Mouse (Mus musculus) kidney, adult 2 months (tissue): ENCODE measurements at regions not wholly inside any gene's neighbourhood (a gene's known extent, or its start where the extent isn't known, plus 50 kb on each side); places are given as distances from the start of the nearest gene placed in this dataset.

Source experiments
- CTCF ChIP-seq: fragments of 200-500 bp; conservative IDR thresholded peaks from 2 replicates; pipeline ENCODE4 v1.5.1; 2011; ENCODE audit warnings: low read depth, mild to moderate bottlenecking, control low read depth, low read length, moderate library complexity, mixed read lengths; ENCODE audit not compliant: insufficient read depth, insufficient read length
- POLR2A ChIP-seq: fragments of 200-500 bp; IDR thresholded peaks from one replicate; pipeline ENCODE4 v1.6.1; 2011; ENCODE audit warnings: low read depth, low read length, control low read depth

DNA sequence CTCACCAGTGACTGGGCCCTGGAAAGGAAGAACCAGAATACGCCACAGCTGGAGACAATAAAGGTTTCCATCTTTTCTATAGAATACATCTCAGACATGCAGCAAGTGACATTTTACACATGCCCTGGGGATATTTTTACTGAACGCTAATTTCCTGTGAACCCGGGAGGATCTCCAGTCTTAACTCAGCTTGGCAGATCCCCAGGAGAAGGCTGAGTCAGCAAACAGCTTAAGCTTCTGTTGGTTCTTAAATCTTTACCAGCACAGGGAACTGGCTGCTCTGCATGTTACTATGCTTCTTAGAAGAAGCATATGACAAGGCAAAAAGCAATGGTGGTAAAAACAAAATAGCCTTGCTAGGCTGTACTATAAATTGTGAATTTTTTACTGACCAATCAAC, 59.7 kb upstream of the Map2 start:
- TF ChIP-seq CTCF (no peak), POLR2A (no peak)
